Mouse (Mus musculus): ENCODE results near the gene Zc3h10. TPM values are rescaled to one million over a fixed set of nuclear protein-coding genes. Genes with fewer than 3 reads are reported as not detected.

The Zc3h10 gene
- polyA plus RNA-seq, 1 experiment from 2014 or later: 14.1 TPM

DNA sequence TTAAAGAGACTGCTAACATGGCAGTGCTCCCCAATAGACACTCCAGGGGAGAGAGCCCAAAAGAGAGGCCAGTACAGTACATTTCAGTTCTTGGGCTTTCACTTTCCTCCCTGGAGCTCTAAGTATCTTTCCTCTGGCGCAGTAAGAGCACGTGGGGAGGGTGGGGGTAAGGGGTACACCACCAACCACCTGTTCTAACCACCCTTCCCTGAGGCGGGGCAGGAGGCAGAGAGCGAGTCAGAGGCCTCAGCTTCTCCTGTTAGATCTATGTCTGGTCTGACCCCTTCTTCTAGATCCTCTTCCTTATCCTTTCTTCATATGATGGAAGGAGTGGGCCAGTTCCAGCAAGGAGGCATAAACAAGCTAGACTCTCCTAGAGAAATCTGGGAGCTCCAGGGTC is 39.5 kb upstream of the Zc3h10 start:
- Histone ChIP-seq H3K4me2 (replicated peaks; ENCODE audit: low read depth, low read length) (0 out of 2 replicates have a peak overlapping the region, but pooled peaks have one; percentile 7), H3K27me3 (ENCODE audit: control insufficient read depth, insufficient read depth, low read length) (peaks cover 35% of the 10 kb centered on the region), H3K27ac (ENCODE audit: low read depth, low read length) (0 out of 2 replicates have a peak overlapping the region, but pooled peaks have one; percentile 24), H3K9me3 (ENCODE audit: control insufficient read depth, low read length) (no peaks in the 10 kb centered on the region), H3K36me3 (ENCODE audit: control insufficient read depth, insufficient read depth, low read length) (no peaks in the 10 kb centered on the region), H3K9ac (ENCODE audit: low read depth, low read length) (no peak overlapping the region), H3K4me1 (replicated peaks; ENCODE audit: control insufficient read depth, insufficient read depth, low read length) (0 out of 2 replicates have a peak, but pooled peaks cover 4% of the 10 kb centered on the region), H3K4me3 (ENCODE audit: low read depth, low read length) (no peak overlapping the region)
- ATAC-seq (ENCODE audit: low FRiP score) (no peak), DNase-seq (ENCODE audit: low spot score) (no peak)
- 54% methylated on average over 4 of the region's 4 CpGs for WGBS

DNA sequence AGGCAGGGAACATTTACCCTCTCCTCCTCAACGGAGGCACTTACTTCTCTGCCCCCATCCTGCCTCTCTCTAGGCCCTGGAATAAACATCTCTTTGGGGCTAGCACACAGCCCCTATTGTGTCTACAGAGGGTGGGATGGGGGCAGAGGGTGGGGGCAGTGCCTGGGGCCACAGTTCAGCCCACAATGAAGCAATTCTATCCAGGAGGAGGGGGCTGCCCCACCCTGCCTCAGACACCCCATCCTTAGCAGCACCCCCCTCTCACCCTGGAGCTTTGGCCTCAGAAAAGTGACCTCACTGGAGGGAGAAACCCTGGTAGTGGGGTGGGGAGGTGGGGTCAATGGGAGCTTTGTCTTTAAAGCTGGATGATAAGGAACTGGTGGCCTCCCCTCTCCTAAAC is 39.0 kb upstream of the Zc3h10 start:
- H3K27me3 ChIP-seq (ENCODE audit: control insufficient read depth, insufficient read depth, low read length): peaks cover 35% of the 10 kb centered on the region
- no peak for ATAC-seq (ENCODE audit: low FRiP score)
- H3K4me2 ChIP-seq (replicated peaks; ENCODE audit: low read depth, low read length): no peak overlapping the region
- no peak for DNase-seq (ENCODE audit: low spot score)
- no peaks in the 10 kb centered on the region for H3K9me3 ChIP-seq (ENCODE audit: control insufficient read depth, low read length)
- no peak overlapping the region for H3K9ac ChIP-seq (ENCODE audit: low read depth, low read length)
- H3K4me1 ChIP-seq (replicated peaks; ENCODE audit: control insufficient read depth, insufficient read depth, low read length): 0 out of 2 replicates have a peak, but pooled peaks cover 4% of the 10 kb centered on the region
- WGBS: 5% methylated on average over 1 of the region's 1 CpGs
- H3K36me3 ChIP-seq (ENCODE audit: control insufficient read depth, insufficient read depth, low read length): no peaks in the 10 kb centered on the region
- H3K4me3 ChIP-seq (ENCODE audit: low read depth, low read length): no peak overlapping the region
- no peak overlapping the region for H3K27ac ChIP-seq (ENCODE audit: low read depth, low read length)

DNA sequence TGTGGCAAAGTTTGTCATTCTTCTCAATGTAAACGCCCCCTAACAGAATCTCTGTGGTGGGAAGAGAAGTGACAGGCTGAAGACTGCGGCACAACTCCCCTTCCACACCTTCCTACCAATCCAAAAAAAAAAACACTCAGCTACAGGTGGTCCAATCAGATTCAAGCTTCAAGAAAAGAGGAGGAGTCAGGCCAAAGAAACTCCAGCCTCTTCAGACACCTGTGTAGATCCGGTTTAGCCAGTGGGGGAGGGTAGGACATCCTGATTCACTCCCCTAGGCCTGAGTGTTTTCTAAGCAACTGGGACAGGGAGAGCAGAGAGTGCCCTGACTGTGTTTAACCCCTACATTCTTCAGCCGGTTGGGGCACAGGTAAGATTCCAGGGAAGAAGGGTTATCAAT is 36.8 kb upstream of the Zc3h10 start:
- 9% methylated on average over 4 of the region's 4 CpGs for WGBS
- H3K4me3 ChIP-seq (ENCODE audit: low read depth, low read length): no peak overlapping the region
- no peak overlapping the region for H3K9ac ChIP-seq (ENCODE audit: low read depth, low read length)
- no peak for DNase-seq (ENCODE audit: low spot score)
- H3K9me3 ChIP-seq (ENCODE audit: control insufficient read depth, low read length): no peaks in the 10 kb centered on the region
- peaks cover 28% of the 10 kb centered on the region for H3K27me3 ChIP-seq (ENCODE audit: control insufficient read depth, insufficient read depth, low read length)
- no peaks in the 10 kb centered on the region for H3K36me3 ChIP-seq (ENCODE audit: control insufficient read depth, insufficient read depth, low read length)
- H3K4me2 ChIP-seq (replicated peaks; ENCODE audit: low read depth, low read length): no peak overlapping the region
- no peak for ATAC-seq (ENCODE audit: low FRiP score)
- 0 out of 2 replicates have a peak, but pooled peaks cover 4% of the 10 kb centered on the region for H3K4me1 ChIP-seq (replicated peaks; ENCODE audit: control insufficient read depth, insufficient read depth, low read length)
- no peak overlapping the region for H3K27ac ChIP-seq (ENCODE audit: low read depth, low read length)

DNA sequence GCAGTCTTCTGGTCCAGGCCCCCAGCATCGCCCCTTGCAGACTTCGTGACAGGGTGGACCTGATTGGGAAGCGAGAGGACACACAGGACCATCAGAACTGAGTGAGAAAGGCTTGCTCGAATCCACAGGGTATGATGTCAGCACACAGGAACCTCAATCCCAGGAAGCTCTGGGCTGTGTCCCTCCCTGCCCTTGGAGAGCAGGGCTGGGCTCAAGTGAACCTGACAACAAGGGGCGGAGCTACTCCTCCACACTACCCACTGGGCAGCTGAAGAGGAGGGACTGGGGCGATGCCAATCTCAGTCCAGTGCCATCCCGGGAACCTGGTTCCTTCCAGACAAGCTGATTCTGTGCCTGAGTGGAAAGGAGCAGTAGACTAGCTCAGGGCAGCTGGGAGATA is 36.1 kb upstream of the Zc3h10 start:
- no peak overlapping the region for H3K4me2 ChIP-seq (replicated peaks; ENCODE audit: low read depth, low read length)
- DNase-seq (ENCODE audit: low spot score): no peak
- no peak overlapping the region for H3K4me3 ChIP-seq (ENCODE audit: low read depth, low read length)
- no peaks in the 10 kb centered on the region for H3K36me3 ChIP-seq (ENCODE audit: control insufficient read depth, insufficient read depth, low read length)
- peaks cover 21% of the 10 kb centered on the region for H3K27me3 ChIP-seq (ENCODE audit: control insufficient read depth, insufficient read depth, low read length)
- 20% methylated on average over 7 of the region's 7 CpGs for WGBS
- H3K9ac ChIP-seq (ENCODE audit: low read depth, low read length): no peak overlapping the region
- no peak overlapping the region for H3K27ac ChIP-seq (ENCODE audit: low read depth, low read length)
- no peaks in the 10 kb centered on the region for H3K4me1 ChIP-seq (replicated peaks; ENCODE audit: control insufficient read depth, insufficient read depth, low read length)
- ATAC-seq (ENCODE audit: low FRiP score): no peak
- H3K9me3 ChIP-seq (ENCODE audit: control insufficient read depth, low read length): no peaks in the 10 kb centered on the region

DNA sequence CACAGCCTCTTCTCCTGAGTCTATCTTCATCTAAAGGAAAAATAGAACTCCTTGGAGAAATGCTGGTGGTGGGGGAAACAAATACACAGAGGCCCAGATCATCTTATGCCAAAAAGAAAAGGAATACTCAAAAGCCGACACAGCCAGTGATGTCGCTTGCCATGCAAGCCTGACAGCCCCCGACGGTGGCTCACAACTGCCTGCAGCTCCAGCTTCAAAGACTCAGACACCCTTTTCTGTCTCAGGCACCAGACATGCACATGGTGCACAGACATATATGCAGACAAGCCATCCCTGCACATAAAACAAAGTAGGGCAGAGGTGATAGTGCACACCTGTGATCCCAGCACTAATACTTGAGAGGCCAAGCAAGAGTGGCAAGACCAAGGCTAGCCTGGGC is 32.2 kb upstream of the Zc3h10 start:
- no peak for DNase-seq (ENCODE audit: low spot score)
- H3K4me3 ChIP-seq (ENCODE audit: low read depth, low read length): no peak overlapping the region
- no peaks in the 10 kb centered on the region for H3K9me3 ChIP-seq (ENCODE audit: control insufficient read depth, low read length)
- H3K36me3 ChIP-seq (ENCODE audit: control insufficient read depth, insufficient read depth, low read length): no peaks in the 10 kb centered on the region
- H3K27ac ChIP-seq (ENCODE audit: low read depth, low read length): no peak overlapping the region
- no peak overlapping the region for H3K9ac ChIP-seq (ENCODE audit: low read depth, low read length)
- WGBS: 82% methylated on average over 4 of the region's 4 CpGs
- no peak overlapping the region for H3K4me2 ChIP-seq (replicated peaks; ENCODE audit: low read depth, low read length)
- ATAC-seq (ENCODE audit: low FRiP score): no peak
- no peaks in the 10 kb centered on the region for H3K4me1 ChIP-seq (replicated peaks; ENCODE audit: control insufficient read depth, insufficient read depth, low read length)
- H3K27me3 ChIP-seq (ENCODE audit: control insufficient read depth, insufficient read depth, low read length): peaks cover 2% of the 10 kb centered on the region; the same call in 1 of the 2 replicates

DNA sequence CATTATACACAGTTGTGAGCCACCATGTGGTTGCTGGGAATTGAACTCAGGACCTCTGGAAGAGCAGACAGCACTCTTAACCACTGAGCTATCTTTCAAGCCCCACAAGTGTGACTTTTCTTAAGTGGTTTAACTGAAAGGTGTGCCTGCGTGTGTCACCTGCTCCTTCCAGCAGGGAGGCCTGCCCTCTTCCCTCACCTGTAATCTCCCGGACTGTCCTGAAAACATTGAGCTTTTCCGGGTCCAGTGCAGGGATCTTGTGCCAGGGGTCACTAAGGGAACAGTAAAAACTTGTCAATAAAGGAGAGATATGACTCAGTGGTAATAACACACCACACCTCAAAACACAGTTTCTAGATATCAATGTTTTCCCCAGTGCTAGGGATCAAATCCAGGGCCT is 31.7 kb upstream of the Zc3h10 start:
- DNase-seq (ENCODE audit: low spot score): no peak
- Histone ChIP-seq H3K9me3 (ENCODE audit: control insufficient read depth, low read length) (no peaks in the 10 kb centered on the region), H3K27me3 (ENCODE audit: control insufficient read depth, insufficient read depth, low read length) (peaks cover 2% of the 10 kb centered on the region; the same call in 1 of the 2 replicates), H3K4me1 (replicated peaks; ENCODE audit: control insufficient read depth, insufficient read depth, low read length) (no peaks in the 10 kb centered on the region), H3K36me3 (ENCODE audit: control insufficient read depth, insufficient read depth, low read length) (no peaks in the 10 kb centered on the region), H3K4me2 (replicated peaks; ENCODE audit: low read depth, low read length) (no peak overlapping the region), H3K4me3 (ENCODE audit: low read depth, low read length) (no peak overlapping the region), H3K9ac (ENCODE audit: low read depth, low read length) (no peak overlapping the region), H3K27ac (ENCODE audit: low read depth, low read length) (no peak overlapping the region)
- ATAC-seq (ENCODE audit: low FRiP score): no peak
- WGBS: 78% methylated on average over 3 of the region's 3 CpGs

DNA sequence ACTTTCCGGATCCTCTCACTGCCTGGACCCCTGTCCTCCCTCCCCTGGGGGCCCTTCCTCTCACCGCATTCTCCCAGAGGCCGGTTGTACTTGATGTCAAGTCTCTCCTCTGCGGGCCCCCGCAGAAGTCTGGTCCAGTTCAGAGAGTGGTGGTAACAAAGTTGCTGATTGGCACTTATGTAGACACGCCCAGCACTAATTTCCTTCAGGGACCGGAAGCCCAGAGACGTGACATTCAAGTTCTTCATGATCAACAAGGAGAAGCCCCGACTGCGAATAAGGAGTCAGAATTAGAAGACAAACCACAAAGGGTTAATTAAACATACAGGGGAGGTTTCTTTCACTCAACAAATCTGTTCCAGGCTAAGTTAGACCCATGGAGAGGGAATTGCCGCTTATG is 30.8 kb upstream of the Zc3h10 start:
- DNase-seq (ENCODE audit: low spot score) (no peak), ATAC-seq (ENCODE audit: low FRiP score) (no peak)
- Histone ChIP-seq H3K4me2 (replicated peaks; ENCODE audit: low read depth, low read length) (no peak overlapping the region), H3K9ac (ENCODE audit: low read depth, low read length) (no peak overlapping the region), H3K4me3 (ENCODE audit: low read depth, low read length) (no peak overlapping the region), H3K4me1 (replicated peaks; ENCODE audit: control insufficient read depth, insufficient read depth, low read length) (no peaks in the 10 kb centered on the region), H3K9me3 (ENCODE audit: control insufficient read depth, low read length) (no peaks in the 10 kb centered on the region), H3K27ac (ENCODE audit: low read depth, low read length) (no peak overlapping the region), H3K36me3 (ENCODE audit: control insufficient read depth, insufficient read depth, low read length) (no peaks in the 10 kb centered on the region), H3K27me3 (ENCODE audit: control insufficient read depth, insufficient read depth, low read length) (no peaks in the 10 kb centered on the region; the same call in 1 of the 2 replicates)
- WGBS: 84% methylated on average over 11 of the region's 11 CpGs

DNA sequence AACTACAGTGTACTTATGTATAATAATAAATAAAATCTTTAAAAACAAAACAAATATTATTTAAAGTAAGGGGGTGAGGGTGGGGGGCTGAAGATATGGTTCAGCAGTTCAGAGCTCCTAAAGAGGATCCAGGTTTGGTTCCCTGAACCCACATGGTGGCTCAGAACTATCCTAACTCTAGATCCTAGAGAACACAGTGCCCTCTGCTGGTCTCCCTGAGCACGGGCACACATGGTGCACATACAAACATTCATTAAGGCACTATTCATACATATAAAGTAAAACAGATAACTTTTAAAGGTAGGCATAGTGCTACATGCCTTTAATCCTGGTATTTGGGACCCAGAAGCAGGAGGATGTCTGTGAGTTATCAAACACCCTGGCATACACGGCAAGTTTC is 27.5 kb upstream of the Zc3h10 start:
- Histone ChIP-seq H3K36me3 (ENCODE audit: control insufficient read depth, insufficient read depth, low read length) (no peaks in the 10 kb centered on the region), H3K4me1 (replicated peaks; ENCODE audit: control insufficient read depth, insufficient read depth, low read length) (no peaks in the 10 kb centered on the region), H3K4me3 (ENCODE audit: low read depth, low read length) (0 out of 2 replicates have a peak overlapping the region, but pooled peaks have one; percentile 6), H3K4me2 (replicated peaks; ENCODE audit: low read depth, low read length) (no peak overlapping the region), H3K9me3 (ENCODE audit: control insufficient read depth, low read length) (no peaks in the 10 kb centered on the region), H3K9ac (ENCODE audit: low read depth, low read length) (no peak overlapping the region), H3K27me3 (ENCODE audit: control insufficient read depth, insufficient read depth, low read length) (no peaks in the 10 kb centered on the region; the same call in 1 of the 2 replicates), H3K27ac (ENCODE audit: low read depth, low read length) (no peak overlapping the region)
- ATAC-seq (ENCODE audit: low FRiP score) (no peak), DNase-seq (ENCODE audit: low spot score) (no peak)
- WGBS: 95% methylated on average over 2 of the region's 2 CpGs

DNA sequence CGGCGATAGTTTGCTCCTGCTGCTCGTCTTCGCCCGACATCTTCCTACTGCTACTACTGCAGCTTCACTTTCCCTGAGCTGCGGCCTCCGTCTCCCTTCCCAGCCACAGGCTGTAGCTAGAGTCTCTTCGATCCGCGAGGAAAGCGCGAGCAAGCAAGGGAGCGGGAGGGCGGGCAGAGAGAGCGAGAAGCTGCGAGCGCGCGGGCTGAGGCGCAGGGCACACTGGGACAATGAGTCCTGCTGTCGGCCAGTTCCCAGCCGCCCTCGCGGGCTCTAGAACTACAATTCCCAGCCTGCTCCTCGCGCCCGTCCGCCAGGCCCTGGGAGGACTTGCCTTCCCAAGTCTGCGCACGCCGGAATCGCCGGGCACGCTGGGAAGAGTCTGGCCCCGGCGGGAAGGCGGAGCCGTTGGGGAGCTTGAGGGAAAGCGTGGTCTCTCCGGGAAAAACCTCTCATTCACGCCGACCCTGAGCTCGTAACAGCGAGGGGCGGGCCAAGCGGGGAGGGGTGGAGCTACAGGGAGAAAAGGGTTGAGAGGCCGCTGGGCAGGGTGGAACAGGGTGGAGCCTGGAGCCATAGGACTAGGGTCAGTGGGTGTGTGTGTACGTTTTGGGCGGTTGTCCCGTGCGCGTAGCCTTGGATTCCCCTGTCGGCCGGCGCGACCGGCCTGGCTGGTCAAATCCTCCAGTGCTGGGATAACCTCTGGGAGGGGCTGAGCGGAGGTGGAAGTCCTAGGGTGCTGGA is 18.4 kb upstream of the Zc3h10 start, which contains the start of gene Pa2g4:
Gene Pa2g4 (minus strand): TSS at position 200 of the 744 bp plus-strand sequence.
- no peaks in the 10 kb centered on the region for H3K9me3 ChIP-seq (ENCODE audit: control insufficient read depth, low read length)
- WGBS: under 1% methylated on average over 58 of the region's 58 CpGs
- H3K9ac ChIP-seq (ENCODE audit: low read depth, low read length): peak within 1 kb of the TSS; percentile 93
- H3K36me3 ChIP-seq (ENCODE audit: control insufficient read depth, insufficient read depth, low read length): no peaks in the 10 kb centered on the region; the same call in 1 of the 2 replicates
- no peaks in the 10 kb centered on the region for H3K27me3 ChIP-seq (ENCODE audit: control insufficient read depth, insufficient read depth, low read length)
- H3K27ac ChIP-seq (ENCODE audit: low read depth, low read length): peak within 1 kb of the TSS; percentile 81
- H3K4me1 ChIP-seq (replicated peaks; ENCODE audit: control insufficient read depth, insufficient read depth, low read length): peaks cover 4% of the 10 kb centered on the region; the same call in 1 of the 2 replicates
- H3K4me2 ChIP-seq (replicated peaks; ENCODE audit: low read depth, low read length): peak within 1 kb of the TSS; percentile 87
- ATAC-seq (ENCODE audit: low FRiP score) (peak; percentile 99), DNase-seq (ENCODE audit: low spot score) (peak; percentile 98)
- peak within 1 kb of the TSS; percentile 92 for H3K4me3 ChIP-seq (ENCODE audit: low read depth, low read length)
